Mouse (Mus musculus) erythroblast, adult 5-6 weeks (primary cell): ENCODE measurements around the gene Nkx1-1. TPM values are rescaled to one million over a fixed set of nuclear protein-coding genes. Genes with fewer than 3 reads are reported as not detected.

Experiments
- ATAC-seq: replicated peaks from 2 replicates; pipeline ENCODE4 v1.8.0; 2016; ENCODE audit warnings: moderate number of reproducible peaks, mild to moderate bottlenecking, moderate TSS enrichment, inconsistent platforms; ENCODE audit not compliant: poor library complexity, low FRiP score, severe bottlenecking
- total RNA-seq, 2 experiments: library from RNA; stranded (forward) in 1 of 2; stranded (reverse) in 1 of 2; fragments of 150-400 nt in 1 of 2; fragments of 200-764, 138-1000 nt in 1 of 2; gene quantifications; 2 replicates each; pipeline versions ENCODE4 v1.2.3 to v1.2.4; 2015 to 2017; ENCODE audit warnings: low replicate concordance in 2 of 2

Nkx1-1 gene
- total RNA-seq (2015; ENCODE audit: low replicate concordance), result not detected in 2 replicates
- total RNA-seq (2017; ENCODE audit: low replicate concordance), result not detected in 2 replicates

GRCm38 (mm10) chr5:33433201-33434138 lies at the start of gene Nkx1-1:
Nkx1-1 (minus strand) TSS chr5:33433976.
- no peak for ATAC-seq

DNA sequence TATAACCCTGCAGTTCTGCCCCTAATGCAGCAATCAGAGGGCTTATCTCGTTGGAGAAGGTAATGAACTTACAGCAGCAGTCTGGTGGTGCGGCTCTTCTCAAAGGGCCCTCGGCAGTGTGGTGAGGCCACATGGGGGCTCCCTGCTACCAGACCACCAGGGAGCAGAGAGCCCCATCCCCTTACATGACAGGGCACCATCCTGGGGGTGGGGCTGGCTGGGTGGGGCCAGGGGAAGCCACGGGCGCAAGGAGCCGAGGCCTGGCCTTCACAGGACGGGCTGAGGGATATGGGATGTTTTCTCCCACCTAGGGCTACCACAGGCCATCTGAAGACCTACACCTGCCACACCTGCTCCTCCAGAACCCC lies 47.5 kb upstream of the Nkx1-1 start:
- no peak for ATAC-seq

DNA sequence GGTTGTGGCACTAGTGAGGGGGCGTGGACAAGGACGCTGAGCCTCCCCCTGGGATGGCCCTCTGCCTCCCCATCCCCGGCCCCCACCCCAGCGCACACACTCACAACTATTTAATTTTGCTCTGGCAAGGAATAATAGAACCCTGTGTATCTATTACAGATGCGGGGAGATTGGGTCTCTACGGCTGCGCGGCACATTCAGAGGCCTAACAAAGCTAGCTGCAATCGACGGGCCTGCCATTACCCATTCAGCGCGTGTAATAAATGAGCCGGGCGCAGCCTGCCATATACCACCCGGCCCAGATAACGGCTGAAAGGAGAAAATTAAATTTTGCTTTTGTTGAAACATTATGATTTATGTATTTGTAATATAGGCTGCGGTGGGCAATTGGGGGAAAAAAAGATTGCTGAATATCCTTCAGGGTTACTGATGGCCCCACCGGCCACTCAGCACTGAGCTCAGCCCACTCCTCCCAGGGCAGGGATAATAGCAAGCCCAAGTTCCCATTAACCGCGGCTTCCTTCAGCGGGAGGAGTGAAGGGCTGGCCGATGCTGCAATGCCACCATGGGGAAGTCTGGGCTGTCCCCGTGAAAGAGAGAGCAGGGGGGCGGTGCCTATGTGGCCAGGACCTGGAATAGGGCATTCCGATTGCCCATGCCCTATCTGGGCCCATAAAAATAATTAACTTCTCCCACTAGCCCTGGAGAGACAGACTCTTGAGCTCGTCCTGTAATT lies 47.0 kb upstream of the Nkx1-1 start:
- no peak for ATAC-seq

- no peak for ATAC-seq
Measured at GRCm38 (mm10) chr5:33465464-33465863, 31.7 kb upstream of the Nkx1-1 start.

- ATAC-seq, result no peak
Measured at GRCm38 (mm10) chr5:33464390-33464789, 30.6 kb upstream of the Nkx1-1 start.

- no peak for ATAC-seq
Measured at GRCm38 (mm10) chr5:33459111-33459510, 25.3 kb upstream of the Nkx1-1 start.

GRCm38 (mm10) chr5:33458132-33458622 lies 24.4 kb upstream of the Nkx1-1 start:
- ATAC-seq, result no peak

DNA sequence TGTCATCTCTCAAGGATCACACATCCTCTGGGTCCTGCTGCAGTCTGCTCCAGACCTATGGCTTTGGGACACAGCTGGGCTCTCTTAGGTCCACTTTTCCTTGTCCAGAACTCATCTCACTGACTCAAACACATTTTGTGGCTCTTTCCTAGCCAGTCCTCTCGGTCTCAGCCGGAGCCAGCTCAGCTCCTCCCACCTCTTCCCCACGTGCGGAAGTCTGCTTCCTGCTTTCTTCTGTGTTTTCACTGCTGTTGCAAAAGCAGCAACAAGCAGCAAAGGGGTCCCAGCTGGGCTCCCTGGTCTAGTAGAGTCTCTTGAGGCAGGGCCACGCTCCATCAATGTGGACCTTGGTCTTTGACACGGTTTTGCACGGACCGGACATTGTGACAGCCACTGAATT lies 22.0 kb upstream of the Nkx1-1 start:
- ATAC-seq, result no peak

GRCm38 (mm10) chr5:33443794-33444193 lies 10.0 kb upstream of the Nkx1-1 start:
- ATAC-seq, result no peak

GRCm38 (mm10) chr5:33442927-33443710 lies 9.3 kb upstream of the Nkx1-1 start:
- peak; percentile 43 for ATAC-seq

DNA sequence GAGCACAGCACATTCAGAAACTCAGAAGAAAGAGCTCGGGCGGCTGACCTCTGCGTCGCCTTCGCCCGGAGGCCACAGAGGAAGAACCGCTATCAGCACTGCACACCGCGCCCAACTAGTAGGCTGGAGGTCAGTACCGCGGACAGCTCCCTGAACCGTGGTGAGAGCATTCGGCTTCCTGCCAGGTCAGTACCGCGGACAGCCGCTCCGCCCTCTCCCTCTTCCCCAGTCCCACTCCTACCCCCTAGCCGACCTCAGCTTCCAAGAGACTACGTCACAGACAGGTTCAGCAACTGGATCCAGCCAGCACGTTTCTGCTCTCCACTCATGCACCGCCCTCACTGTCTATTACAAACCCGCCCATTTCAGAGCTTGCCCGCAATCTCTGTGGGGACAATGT lies 4.4 kb upstream of the Nkx1-1 start:
- no peak for ATAC-seq

DNA sequence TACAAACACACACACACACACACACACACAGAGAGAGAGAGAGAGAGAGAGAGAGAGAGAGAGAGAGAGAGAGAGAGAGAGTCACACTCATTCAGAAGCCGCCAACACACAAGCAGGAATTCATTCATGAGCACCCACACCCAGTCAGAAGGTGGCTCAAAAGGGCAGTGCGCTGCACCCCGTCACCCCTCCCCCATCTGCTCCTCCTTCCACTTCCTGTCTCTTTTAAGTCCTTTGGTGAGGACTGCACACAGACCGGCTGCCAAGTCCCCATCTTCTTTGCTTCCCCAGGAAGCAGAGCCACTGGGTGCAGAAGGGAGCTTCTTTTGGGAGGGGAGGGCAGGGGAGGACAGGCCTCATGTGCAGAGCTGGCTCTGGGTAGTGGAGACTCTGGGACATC lies 2.2 kb upstream of the Nkx1-1 start:
- no peak for ATAC-seq

GRCm38 (mm10) chr5:33435151-33435550 lies 1.4 kb upstream of the Nkx1-1 start:
- ATAC-seq, result no peak

- ATAC-seq, result no peak
Measured at GRCm38 (mm10) chr5:33434141-33434780, 485 bp upstream of the Nkx1-1 start.

- ATAC-seq, result no peak
Measured at GRCm38 (mm10) chr5:33432057-33432935, 1.5 kb downstream of the Nkx1-1 start.

- no peak for ATAC-seq
Measured at GRCm38 (mm10) chr5:33431173-33432005, 2.4 kb downstream of the Nkx1-1 start.

DNA sequence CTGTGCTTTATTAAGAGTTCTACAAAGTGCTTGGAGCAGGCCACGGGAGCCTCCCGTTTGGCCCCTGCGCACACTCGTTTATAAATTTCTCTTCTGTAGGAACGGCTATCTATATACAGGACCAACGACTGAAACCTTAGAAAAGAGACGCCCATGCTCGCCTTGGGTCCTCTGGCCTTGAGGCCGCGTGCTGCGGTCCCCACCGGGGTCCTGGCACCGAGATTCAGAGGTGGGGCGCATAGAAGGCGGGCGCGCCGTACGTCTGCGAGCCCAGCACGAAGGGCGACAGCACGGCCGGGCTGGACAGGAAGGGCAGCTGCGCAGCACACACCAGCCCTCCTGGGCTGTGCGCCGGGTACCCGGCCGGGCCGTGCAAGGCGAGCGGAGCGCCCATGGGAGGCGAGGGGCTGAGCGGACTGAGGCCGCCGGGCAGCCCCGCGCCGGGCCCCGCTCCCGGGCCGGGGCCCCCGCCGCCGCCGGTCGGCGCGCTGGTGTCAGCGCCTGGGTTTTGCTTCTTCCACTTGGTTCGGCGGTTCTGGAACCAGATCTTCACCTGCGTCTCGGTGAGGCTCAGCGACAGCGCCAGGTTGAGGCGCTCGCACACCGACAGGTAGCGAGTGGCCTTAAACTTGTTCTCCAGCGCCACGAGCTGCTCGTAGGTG lies 3.1 kb downstream of the Nkx1-1 start:
- no peak for ATAC-seq
